29 mouse cellular contexts compared by ENCODE assay signal in the genomic region with DNA sequence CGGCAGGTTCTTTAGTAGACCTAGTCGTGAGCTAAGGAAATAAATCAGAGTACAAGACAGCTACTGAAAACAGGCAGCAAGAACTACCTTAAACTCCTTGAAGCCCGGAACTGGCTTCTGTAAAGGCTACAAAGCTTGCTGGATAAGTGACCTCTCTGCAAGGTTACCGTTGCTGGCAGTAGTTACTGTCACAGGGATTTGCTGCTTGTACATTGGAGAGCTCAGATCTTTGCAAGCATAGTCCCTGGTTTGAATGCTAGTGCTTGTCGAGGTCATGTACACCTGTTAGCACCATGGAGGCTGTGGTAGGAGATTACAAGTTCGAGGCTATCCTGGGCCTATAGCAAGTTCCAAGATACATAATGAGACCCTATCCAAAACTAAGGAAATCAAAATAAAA. TPM values are rescaled to one million over a fixed set of nuclear protein-coding genes. Genes with fewer than 3 reads are reported as not detected.
DNase-seq lines count a peak whose midpoint lies in the region; ATAC-seq and TF ChIP-seq lines count a peak whose summit lies in the region.
"Had no signal": no experiment of that assay in that cellular context is flagged by ENCODE, and none has a peak within 500 bp of the region (broad histone marks: within the 10 kb centered on the region; RNA-seq: fewer than 3 reads in every experiment).

No protein-coding gene starts in this region.

- H3K27ac ChIP-seq in heart, embryonic 13.5 days (replicated peaks) = peak overlapping the region; percentile 8; the same call in 1 of the 2 replicates
- no peak overlapping the region for H3K27ac ChIP-seq in heart, embryonic 11.5 days (ENCODE audit: low read depth, low read length)
- H3K27ac ChIP-seq in heart, postnatal 0 days (ENCODE audit: low read depth) = peak overlapping the region; percentile 30
- H3K27ac ChIP-seq: embryonic facial prominence, embryonic 10.5 days; embryonic facial prominence, embryonic 15.5 days; forebrain, embryonic 12.5 days; hindbrain, embryonic 10.5 days; hindbrain, embryonic 15.5 days; layer of hippocampus, adult 2 months; left cerebral cortex, adult 2 months; limb, embryonic 13.5 days; liver, embryonic 14.5 days; lung, embryonic 15.5 days; midbrain, embryonic 10.5 days; midbrain, embryonic 15.5 days; neural tube, embryonic 15.5 days; stomach, embryonic 15.5 days had no signal

- no peak for TF ChIP-seq CTCF in heart, postnatal 0 days (IDR thresholded peaks at IDR 0.05; ENCODE audit: low read depth)
- TF ChIP-seq CTCF in lung, adult 2 months (IDR thresholded peaks at IDR 0.05; ENCODE audit: insufficient read depth, low read length) = no peak

- TF ChIP-seq EP300 in heart, postnatal 0 days (IDR thresholded peaks at IDR 0.05; ENCODE audit: low read depth) = no peak

- no peak overlapping the region for H3K4me3 ChIP-seq in heart, embryonic 13.5 days
- H3K4me3 ChIP-seq in heart, embryonic 11.5 days (ENCODE audit: low read depth, low read length) = no peak overlapping the region
- H3K4me3 ChIP-seq in heart, postnatal 0 days (ENCODE audit: low read depth, low read length) = no peak overlapping the region
- no peak overlapping the region for H3K4me3 ChIP-seq in lung, adult 2 months (replicated peaks; ENCODE audit: extremely low read depth, low read depth, low read length)
- H3K4me3 ChIP-seq: embryonic facial prominence, embryonic 10.5 days; embryonic facial prominence, embryonic 15.5 days; forebrain, embryonic 12.5 days; hindbrain, embryonic 10.5 days; hindbrain, embryonic 15.5 days; layer of hippocampus, adult 2 months; left cerebral cortex, adult 2 months; limb, embryonic 13.5 days; lung, embryonic 15.5 days; midbrain, embryonic 10.5 days; midbrain, embryonic 15.5 days; neural tube, embryonic 15.5 days; stomach, embryonic 15.5 days had no signal

- TF ChIP-seq POLR2A in lung, adult 2 months (IDR thresholded peaks at IDR 0.05; ENCODE audit: borderline replicate concordance, extremely low read depth, low read depth, low read length) = no peak

- DNase-seq in adrenal gland, postnatal 10 days = peak; percentile 40
- no peak for DNase-seq in adrenal gland, adult 18-20 months (ENCODE audit: low spot score in 2 of 2)
- DNase-seq in A20 (ENCODE audit: low read depth, low spot score) = peak; percentile 27
- DNase-seq in heart, postnatal 0 days (ENCODE audit: low spot score) = peak; percentile 51
- no peak for DNase-seq in lung, adult 2 months
- DNase-seq: cerebellum, adult 8-10 months; cerebellum, postnatal 25 days; forebrain, postnatal 0 days; gastrocnemius, postnatal 10 days; kidney, adult 18-20 months; retina, postnatal 1 day; right cerebral cortex, postnatal 25 days had no signal

- H3K9me3 ChIP-seq in heart, embryonic 13.5 days = no peaks in the 10 kb centered on the region
- H3K9me3 ChIP-seq in heart, embryonic 11.5 days (replicated peaks; ENCODE audit: control insufficient read depth, low read length) = no peaks in the 10 kb centered on the region
- H3K9me3 ChIP-seq in heart, postnatal 0 days (replicated peaks; ENCODE audit: control insufficient read depth, low read length) = no peaks in the 10 kb centered on the region
- H3K9me3 ChIP-seq: embryonic facial prominence, embryonic 10.5 days; embryonic facial prominence, embryonic 15.5 days; forebrain, embryonic 12.5 days; hindbrain, embryonic 10.5 days; hindbrain, embryonic 15.5 days; limb, embryonic 13.5 days; lung, embryonic 15.5 days; midbrain, embryonic 10.5 days; midbrain, embryonic 15.5 days; neural tube, embryonic 15.5 days; stomach, embryonic 15.5 days had no signal

- H3K4me2 ChIP-seq in heart, embryonic 13.5 days = no peak overlapping the region
- H3K4me2 ChIP-seq in heart, embryonic 11.5 days = no peak overlapping the region
- no peak overlapping the region for H3K4me2 ChIP-seq in heart, postnatal 0 days (ENCODE audit: low read depth, low read length)
- H3K4me2 ChIP-seq: embryonic facial prominence, embryonic 15.5 days; forebrain, embryonic 12.5 days; hindbrain, embryonic 15.5 days; limb, embryonic 13.5 days; lung, embryonic 15.5 days; midbrain, embryonic 15.5 days; neural tube, embryonic 15.5 days; stomach, embryonic 15.5 days had no signal

- H3K4me1 ChIP-seq in heart, embryonic 13.5 days = peaks cover 20% of the 10 kb centered on the region
- no peaks in the 10 kb centered on the region for H3K4me1 ChIP-seq in heart, embryonic 11.5 days (ENCODE audit: control insufficient read depth, insufficient read depth, low read length)
- H3K4me1 ChIP-seq in heart, postnatal 0 days (ENCODE audit: control insufficient read depth, insufficient read depth) = peaks cover 4% of the 10 kb centered on the region; the same call in 1 of the 2 replicates
- H3K4me1 ChIP-seq in lung, adult 2 months (ENCODE audit: control insufficient read depth, insufficient read depth, low read length) = peaks cover 5% of the 10 kb centered on the region
- H3K4me1 ChIP-seq: embryonic facial prominence, embryonic 10.5 days; embryonic facial prominence, embryonic 15.5 days; forebrain, embryonic 12.5 days; hindbrain, embryonic 15.5 days; lung, embryonic 15.5 days; midbrain, embryonic 15.5 days had no signal

- H3K9ac ChIP-seq in heart, embryonic 13.5 days = no peak overlapping the region
- H3K9ac ChIP-seq in heart, embryonic 11.5 days (ENCODE audit: low read depth, low read length) = no peak overlapping the region
- H3K9ac ChIP-seq in heart, postnatal 0 days (replicated peaks; ENCODE audit: low read depth, low read length) = no peak overlapping the region
- H3K9ac ChIP-seq: embryonic facial prominence, embryonic 15.5 days; forebrain, embryonic 12.5 days; forebrain, postnatal 0 days; hindbrain, embryonic 15.5 days; limb, embryonic 13.5 days; liver, embryonic 14.5 days; lung, embryonic 15.5 days; midbrain, embryonic 15.5 days; neural tube, embryonic 15.5 days; stomach, embryonic 15.5 days had no signal

- no peaks in the 10 kb centered on the region for H3K36me3 ChIP-seq in heart, embryonic 13.5 days
- no peaks in the 10 kb centered on the region for H3K36me3 ChIP-seq in heart, embryonic 11.5 days (ENCODE audit: control insufficient read depth, insufficient read depth, low read length)
- H3K36me3 ChIP-seq in heart, postnatal 0 days (replicated peaks; ENCODE audit: control insufficient read depth, insufficient read depth, low read length) = no peaks in the 10 kb centered on the region
- H3K36me3 ChIP-seq: embryonic facial prominence, embryonic 10.5 days; embryonic facial prominence, embryonic 15.5 days; forebrain, embryonic 12.5 days; hindbrain, embryonic 10.5 days; hindbrain, embryonic 15.5 days; limb, embryonic 13.5 days; lung, embryonic 15.5 days; midbrain, embryonic 10.5 days; midbrain, embryonic 15.5 days; neural tube, embryonic 15.5 days; stomach, embryonic 15.5 days had no signal

- H3K27me3 ChIP-seq in heart, embryonic 13.5 days (replicated peaks) = no peaks in the 10 kb centered on the region
- H3K27me3 ChIP-seq in heart, embryonic 11.5 days (ENCODE audit: control insufficient read depth, insufficient read depth, low read length) = no peaks in the 10 kb centered on the region
- no peaks in the 10 kb centered on the region for H3K27me3 ChIP-seq in heart, postnatal 0 days (ENCODE audit: control insufficient read depth, insufficient read depth, low read length)
- H3K27me3 ChIP-seq: embryonic facial prominence, embryonic 15.5 days; forebrain, embryonic 12.5 days; hindbrain, embryonic 15.5 days; limb, embryonic 13.5 days; lung, embryonic 15.5 days; midbrain, embryonic 15.5 days; neural tube, embryonic 15.5 days; stomach, embryonic 15.5 days had no signal

- WGBS in heart, embryonic 13.5 days = 55% methylated on average over 6 of the region's 6 CpGs
- 72% methylated on average over 6 of the region's 6 CpGs for WGBS in heart, embryonic 11.5 days (ENCODE audit: insufficient replicate concordance)
- 48% methylated on average over 6 of the region's 6 CpGs for WGBS in heart, postnatal 0 days
- 77% methylated on average over 6 of the region's 6 CpGs for WGBS in lung, adult 2 months

- ATAC-seq in heart, embryonic 13.5 days (ENCODE audit: extremely low read depth, insufficient number of reproducible peaks, low FRiP score, low TSS enrichment) = no peak
- no peak for ATAC-seq in heart, embryonic 11.5 days (replicated peaks; ENCODE audit: insufficient number of reproducible peaks, low FRiP score, low TSS enrichment)
- peak; percentile 68 for ATAC-seq in heart, postnatal 0 days (ENCODE audit: insufficient read depth, low read depth)
- ATAC-seq: CD4-positive, CD25-positive, alpha-beta regulatory T cell, adult 4 months; forebrain, postnatal 0 days; midbrain, embryonic 15.5 days had no signal

RNA-seq across cellular contexts. Expression of a gene that starts 16.1 kb away (rescaled TPM):
- total RNA-seq in adrenal gland, postnatal 10 days (2021) = 1 to 10 TPM; 6.5 to 9.6 TPM
- total RNA-seq in adrenal gland, adult 18-20 months (2021) = 1 to 10 TPM; 5.0 to 6.1 TPM
- 5.6 and 6.0 TPM in 2 replicates for polyA plus RNA-seq in heart, embryonic 13.5 days (2015; fragmentation: Nextera tagmentation; extraction: Ambion mirVana)
- 9.4 and 11.1 TPM in 2 replicates for polyA plus RNA-seq in heart, embryonic 11.5 days (2014; fragmentation: Nextera tagmentation; extraction: Ambion mirVana)
- 16.9 and 19.8 TPM in 2 replicates for total RNA-seq in heart, postnatal 0 days (2014; rRNA removed; ENCODE audit: low replicate concordance)
- polyA plus RNA-seq in heart, postnatal 0 days (2015; fragmentation: Nextera tagmentation; extraction: Ambion mirVana) = 4.4 and 4.7 TPM in 2 replicates
- polyA plus RNA-seq in lung, adult 2 months (2012; rRNA removed) = 6.9 and 7.5 TPM in 2 replicates

Comparison
In these comparisons a context has a peak if more than half of its experiments do, and no peak if none do; other contexts are left out.
1. DNase-seq: peak in adrenal gland, postnatal 10 days (single experiment), A20 (single experiment) and heart, postnatal 0 days (single experiment); none in adrenal gland, adult 18-20 months (0 of 2) and lung, adult 2 months (single experiment).